Mouse (Mus musculus): Measurements from ENCODE around the gene Tango2. TPM values are rescaled to one million over a fixed set of nuclear protein-coding genes. Genes with fewer than 3 reads are reported as not detected.

Gene Tango2
- polyA plus RNA-seq, 1 experiment from 2014 or later: 50.3 TPM

- no peak overlapping the region for H3K4me3 ChIP-seq
- 73% methylated on average over 6 of the region's 6 CpGs for WGBS
- H3K4me2 ChIP-seq: no peak overlapping the region
- no peaks in the 10 kb centered on the region for H3K27me3 ChIP-seq (replicated peaks)
- ATAC-seq (ENCODE audit: insufficient number of reproducible peaks, low FRiP score): no peak
- H3K9ac ChIP-seq: no peak overlapping the region
- H3K4me1 ChIP-seq (replicated peaks): no peaks in the 10 kb centered on the region
- H3K36me3 ChIP-seq: no peaks in the 10 kb centered on the region
- 0 out of 2 replicates have a peak, but pooled peaks cover 4% of the 10 kb centered on the region for H3K9me3 ChIP-seq (replicated peaks)
- H3K27ac ChIP-seq (ENCODE audit: poor library complexity, severe bottlenecking): no peak overlapping the region
Observed at GRCm38 (mm10) chr16:18360151-18360805, 12.4 kb upstream of the Tango2 start.

DNA sequence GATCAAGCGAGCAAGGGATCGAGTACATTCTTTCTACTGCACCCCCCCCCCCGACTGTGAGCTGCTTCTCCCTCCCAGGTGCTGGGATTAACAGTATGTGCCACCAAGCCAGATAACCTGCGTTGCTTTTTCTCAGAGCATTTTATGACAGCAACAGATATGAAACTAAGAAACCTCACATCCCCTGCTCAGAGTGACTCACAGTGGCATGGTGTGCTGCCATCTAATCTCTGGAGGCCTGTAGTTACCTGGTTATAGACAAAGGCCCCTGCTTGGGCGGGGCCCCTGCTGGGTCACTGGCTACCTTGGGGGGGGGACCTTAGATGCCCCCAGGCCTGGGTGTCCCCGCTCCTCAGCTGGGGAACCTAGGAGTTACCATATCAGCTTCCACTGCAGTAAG, 10.1 kb upstream of the Tango2 start:
- WGBS: 72% methylated on average over 6 of the region's 6 CpGs
- no peak overlapping the region for H3K27ac ChIP-seq (ENCODE audit: poor library complexity, severe bottlenecking)
- H3K9me3 ChIP-seq (replicated peaks): no peaks in the 10 kb centered on the region
- H3K9ac ChIP-seq: no peak overlapping the region
- ATAC-seq (ENCODE audit: insufficient number of reproducible peaks, low FRiP score): no peak
- no peak overlapping the region for H3K4me2 ChIP-seq
- H3K36me3 ChIP-seq: no peaks in the 10 kb centered on the region
- no peak overlapping the region for H3K4me3 ChIP-seq
- no peaks in the 10 kb centered on the region for H3K27me3 ChIP-seq (replicated peaks)
- H3K4me1 ChIP-seq (replicated peaks): no peaks in the 10 kb centered on the region

- Histone ChIP-seq H3K4me2 (no peak overlapping the region), H3K36me3 (no peaks in the 10 kb centered on the region), H3K27ac (ENCODE audit: poor library complexity, severe bottlenecking) (no peak overlapping the region), H3K27me3 (replicated peaks) (no peaks in the 10 kb centered on the region), H3K4me3 (no peak overlapping the region), H3K9ac (no peak overlapping the region), H3K4me1 (replicated peaks) (no peaks in the 10 kb centered on the region), H3K9me3 (replicated peaks) (no peaks in the 10 kb centered on the region)
- no peak for ATAC-seq (ENCODE audit: insufficient number of reproducible peaks, low FRiP score)
- WGBS: 88% methylated on average over 1 of the region's 1 CpGs
Observed at GRCm38 (mm10) chr16:18356961-18357360, 9.1 kb upstream of the Tango2 start.

- H3K9ac ChIP-seq: no peak overlapping the region
- H3K36me3 ChIP-seq: no peaks in the 10 kb centered on the region
- no peak overlapping the region for H3K4me3 ChIP-seq
- 35% methylated on average over 1 of the region's 1 CpGs for WGBS
- ATAC-seq (ENCODE audit: insufficient number of reproducible peaks, low FRiP score): no peak
- H3K27me3 ChIP-seq (replicated peaks): peaks cover 25% of the 10 kb centered on the region
- H3K27ac ChIP-seq (ENCODE audit: poor library complexity, severe bottlenecking): no peak overlapping the region
- no peak overlapping the region for H3K4me2 ChIP-seq
- no peaks in the 10 kb centered on the region for H3K9me3 ChIP-seq (replicated peaks)
- peaks cover 6% of the 10 kb centered on the region; the same call in 1 of the 2 replicates for H3K4me1 ChIP-seq (replicated peaks)
Observed at GRCm38 (mm10) chr16:18353106-18353505, 5.2 kb upstream of the Tango2 start.

- Histone ChIP-seq H3K4me3 (no peak overlapping the region), H3K36me3 (no peaks in the 10 kb centered on the region), H3K9ac (no peak overlapping the region), H3K27ac (ENCODE audit: poor library complexity, severe bottlenecking) (no peak overlapping the region), H3K9me3 (replicated peaks) (no peaks in the 10 kb centered on the region), H3K4me1 (replicated peaks) (peaks cover 18% of the 10 kb centered on the region), H3K4me2 (no peak overlapping the region), H3K27me3 (replicated peaks) (peaks cover 25% of the 10 kb centered on the region)
- 49% methylated on average over 5 of the region's 5 CpGs for WGBS
- ATAC-seq (ENCODE audit: insufficient number of reproducible peaks, low FRiP score): no peak
Observed at GRCm38 (mm10) chr16:18351313-18352055, 3.6 kb upstream of the Tango2 start.

- no peak overlapping the region for H3K4me2 ChIP-seq
- no peak overlapping the region for H3K9ac ChIP-seq
- H3K27ac ChIP-seq (ENCODE audit: poor library complexity, severe bottlenecking): no peak overlapping the region
- no peaks in the 10 kb centered on the region for H3K9me3 ChIP-seq (replicated peaks)
- H3K27me3 ChIP-seq (replicated peaks): peaks cover 25% of the 10 kb centered on the region
- no peaks in the 10 kb centered on the region for H3K36me3 ChIP-seq
- H3K4me3 ChIP-seq: no peak overlapping the region
- 72% methylated on average over 12 of the region's 12 CpGs for WGBS
- H3K4me1 ChIP-seq (replicated peaks): peaks cover 24% of the 10 kb centered on the region
- no peak for ATAC-seq (ENCODE audit: insufficient number of reproducible peaks, low FRiP score)
Observed at GRCm38 (mm10) chr16:18349761-18350325, 1.9 kb upstream of the Tango2 start.

DNA sequence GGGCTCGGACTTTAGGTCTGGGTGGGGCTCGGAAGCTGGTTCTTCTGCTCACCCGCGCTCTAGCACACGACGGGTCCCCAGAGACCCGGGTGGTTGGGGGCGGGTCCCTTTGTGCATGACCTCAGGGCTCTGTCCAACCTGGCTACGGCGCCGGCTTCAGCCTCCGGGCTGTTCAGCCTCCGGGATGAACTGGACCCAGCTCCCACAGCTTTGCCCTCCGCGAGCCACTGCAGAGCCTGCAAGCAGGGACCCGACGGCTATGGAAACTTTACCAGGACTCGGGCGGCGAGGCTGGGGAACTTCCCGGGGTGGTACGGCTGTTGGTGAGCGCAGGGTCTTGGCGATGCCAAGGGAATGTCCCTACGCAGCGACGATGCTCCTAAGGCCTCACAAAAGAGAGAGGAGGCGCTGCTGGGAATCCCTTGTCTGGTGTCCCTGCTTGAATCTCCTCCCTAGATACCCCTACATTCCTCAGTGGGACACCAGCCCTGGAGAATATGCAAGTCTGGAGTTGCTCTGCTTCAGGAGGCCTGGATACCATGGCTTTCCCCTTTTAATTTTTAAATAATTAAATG, 785 bp upstream of the Tango2 start:
- no peaks in the 10 kb centered on the region for H3K36me3 ChIP-seq
- H3K4me3 ChIP-seq: peak overlapping the region; percentile 67
- no peak overlapping the region for H3K27ac ChIP-seq (ENCODE audit: poor library complexity, severe bottlenecking)
- 2% methylated on average over 28 of the region's 28 CpGs for WGBS
- H3K4me2 ChIP-seq: peak overlapping the region; percentile 89
- peaks cover 29% of the 10 kb centered on the region for H3K4me1 ChIP-seq (replicated peaks)
- H3K27me3 ChIP-seq (replicated peaks): peaks cover 25% of the 10 kb centered on the region
- peak overlapping the region; percentile 74 for H3K9ac ChIP-seq
- no peak for ATAC-seq (ENCODE audit: insufficient number of reproducible peaks, low FRiP score)
- no peaks in the 10 kb centered on the region for H3K9me3 ChIP-seq (replicated peaks)

DNA sequence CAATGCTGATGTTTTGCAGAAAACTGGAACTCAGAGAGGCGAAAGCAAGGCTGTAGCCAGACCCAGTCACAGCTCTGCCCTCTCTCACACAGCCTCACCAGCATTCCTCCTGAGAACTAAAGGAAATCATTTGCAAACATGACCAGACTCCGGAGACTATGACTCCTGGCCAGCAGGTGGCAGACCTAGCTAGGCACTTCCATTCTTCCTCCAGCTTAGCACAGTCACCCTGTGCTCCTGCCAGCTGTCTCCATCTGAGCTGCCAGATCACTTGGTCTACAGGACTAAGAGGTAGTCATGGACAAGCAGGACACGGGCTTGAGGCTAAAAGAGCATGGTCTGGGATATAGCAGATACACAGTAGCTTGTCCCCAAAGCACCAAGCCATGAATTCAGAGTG, 2.7 kb downstream of the Tango2 start:
- Histone ChIP-seq H3K27me3 (replicated peaks) (peaks cover 17% of the 10 kb centered on the region), H3K4me2 (no peak overlapping the region), H3K4me3 (no peak overlapping the region), H3K9ac (no peak overlapping the region), H3K4me1 (replicated peaks) (peaks cover 50% of the 10 kb centered on the region), H3K9me3 (replicated peaks) (no peaks in the 10 kb centered on the region), H3K27ac (ENCODE audit: poor library complexity, severe bottlenecking) (no peak overlapping the region), H3K36me3 (no peaks in the 10 kb centered on the region)
- ATAC-seq (ENCODE audit: insufficient number of reproducible peaks, low FRiP score): no peak
- 8% methylated on average over 3 of the region's 3 CpGs for WGBS

GRCm38 (mm10) chr16:18343778-18344177, 4.1 kb downstream of the Tango2 start:
- ATAC-seq (ENCODE audit: insufficient number of reproducible peaks, low FRiP score): peak; percentile 91
- Histone ChIP-seq H3K4me3 (peak overlapping the region; percentile 67), H3K27me3 (replicated peaks) (0 out of 2 replicates have a peak, but pooled peaks cover 4% of the 10 kb centered on the region), H3K27ac (ENCODE audit: poor library complexity, severe bottlenecking) (peak overlapping the region; percentile 42), H3K4me2 (peak overlapping the region; percentile 86), H3K9ac (peak overlapping the region; percentile 81), H3K4me1 (replicated peaks) (peaks cover 56% of the 10 kb centered on the region), H3K36me3 (no peaks in the 10 kb centered on the region), H3K9me3 (replicated peaks) (no peaks in the 10 kb centered on the region)
- under 1% methylated on average over 38 of the region's 38 CpGs for WGBS

DNA sequence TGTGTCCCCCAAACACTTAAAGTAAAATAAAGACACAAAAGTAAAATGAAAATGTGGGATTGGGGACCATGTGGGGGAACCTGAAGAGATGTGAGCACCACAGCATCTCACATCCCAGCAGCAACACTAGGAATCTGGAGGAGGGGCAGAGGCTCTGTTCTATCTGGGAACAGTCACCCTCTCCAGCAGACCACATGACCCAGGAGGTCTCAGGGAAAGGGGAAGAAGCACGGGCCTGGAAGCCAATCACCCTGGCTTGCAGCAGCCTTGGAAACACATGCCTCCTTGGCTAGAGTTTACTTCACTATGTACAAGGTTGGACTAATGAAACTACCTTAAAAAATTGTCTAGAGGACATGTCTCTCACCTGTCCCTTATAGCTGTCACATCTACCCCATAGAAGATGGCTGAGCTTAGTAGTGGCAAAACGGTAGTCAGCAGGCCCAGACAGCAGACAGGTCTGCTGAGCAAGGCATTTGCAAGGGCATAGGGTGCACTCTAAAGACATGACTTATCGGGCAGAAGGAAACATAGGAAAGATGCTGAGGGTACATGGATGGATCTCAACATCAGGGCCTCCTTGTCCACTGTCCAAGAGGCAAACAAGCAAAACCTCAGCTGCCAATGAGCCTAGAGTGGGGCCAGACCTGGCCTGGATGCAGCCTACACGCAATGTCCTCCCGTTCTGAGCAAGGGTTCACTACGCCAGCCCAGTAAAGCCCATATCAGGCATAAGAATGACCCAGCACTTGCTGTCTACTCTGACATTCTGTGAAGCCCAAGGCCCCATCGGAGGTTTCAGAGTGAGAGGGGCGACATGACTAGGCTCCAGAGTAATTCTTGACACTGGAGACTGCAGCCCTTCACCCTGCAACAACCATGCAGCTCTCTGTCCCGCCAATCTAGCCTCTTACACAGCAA, 5.0 kb downstream of the Tango2 start:
- H3K27me3 ChIP-seq (replicated peaks): no peaks in the 10 kb centered on the region
- ATAC-seq (ENCODE audit: insufficient number of reproducible peaks, low FRiP score): peak; percentile 38
- peak overlapping the region; percentile 81 for H3K9ac ChIP-seq
- WGBS: 31% methylated on average over 9 of the region's 9 CpGs
- peak overlapping the region; percentile 67 for H3K4me3 ChIP-seq
- H3K27ac ChIP-seq (ENCODE audit: poor library complexity, severe bottlenecking): peak overlapping the region; percentile 42
- peak overlapping the region; percentile 86 for H3K4me2 ChIP-seq
- H3K9me3 ChIP-seq (replicated peaks): no peaks in the 10 kb centered on the region
- peaks cover 7% of the 10 kb centered on the region for H3K36me3 ChIP-seq
- peaks cover 51% of the 10 kb centered on the region for H3K4me1 ChIP-seq (replicated peaks)

All from heart, embryonic 12.5 days (tissue).